Mouse (Mus musculus) midbrain, embryonic 15.5 days (tissue): Measurements from ENCODE around the gene Ptger1. TPM values are rescaled to one million over a fixed set of nuclear protein-coding genes. Genes with fewer than 3 reads are reported as not detected.

Experiments used
- polyA plus RNA-seq: library from polyadenylated mRNA; unstranded; fragments of >200 nt; fragmentation: Nextera tagmentation; extraction: Ambion mirVana; gene quantifications from 2 replicates; pipeline ENCODE4 v1.2.1, GENCODE M21; 2015

The Ptger1 gene
- polyA plus RNA-seq, 1 experiment from 2014 or later = 1.7 TPM

Other genes starting within 250 kb of the Ptger1 start
- gene Scoc, start 208.3 kb upstream of the Ptger1 start, polyA plus RNA-seq = 260 and 268 TPM in 2 replicates
- gene Olfr370, start 130.9 kb upstream of the Ptger1 start, polyA plus RNA-seq = not detected in 2 replicates
- 336 and 348 TPM in 2 replicates for gene Ndufb7, start 100.0 kb upstream of the Ptger1 start, polyA plus RNA-seq
- 1,118 and 1,124 TPM in 2 replicates for gene Tecr, start 58.7 kb upstream of the Ptger1 start, polyA plus RNA-seq
- gene Dnajb1, start 58.5 kb upstream of the Ptger1 start, polyA plus RNA-seq = 65.2 and 65.5 TPM in 2 replicates
- gene Gipc1, start 14.0 kb upstream of the Ptger1 start, polyA plus RNA-seq = 128 and 132 TPM in 2 replicates
- gene Pkn1, start 32.5 kb downstream of the Ptger1 start, polyA plus RNA-seq = 31.7 and 31.9 TPM in 2 replicates
- 107 and 113 TPM in 2 replicates for gene Ddx39, start 48.5 kb downstream of the Ptger1 start, polyA plus RNA-seq
- 10.4 and 12.3 TPM in 2 replicates for gene Adgre5, start 74.6 kb downstream of the Ptger1 start, polyA plus RNA-seq
- gene Adgrl1, start 233.4 kb downstream of the Ptger1 start, polyA plus RNA-seq = 67.2 and 68.0 TPM in 2 replicates